Mouse (Mus musculus) left cerebral cortex, postnatal 4 days (tissue): Measurements from ENCODE around the gene 4632433K11Rik. TPM values are rescaled to one million over a fixed set of nuclear protein-coding genes. Genes with fewer than 3 reads are reported as not detected.
A peak's percentile ranks its signal among the peaks of the same experiment; 100 is the strongest.
"Not testable (repeated sequence)": the region's sequence is repeated elsewhere in the genome, so short reads cannot be mapped to it uniquely, and the experiment has no call there.

Source experiments
- DNase-seq: peaks from one replicate; pipeline ENCODE4 v3.0.0-alpha.2; 2022
- intact Hi-C: fragments of 180-260 bp; cut with DNase I; formaldehyde crosslinking; loops from one replicate; pipeline ENCODE4 v1.15.1; 2025
- total RNA-seq, 2 experiments: library from RNA; stranded (reverse); gene quantifications; 2 replicates each; pipeline ENCODE4 v1.2.3; 2021

4632433K11Rik gene
- not detected for total RNA-seq

- DNase-seq = no peak
- intact Hi-C loops = no loop called here
These were observed at the start of gene 4632433K11Rik for GRCm38 (mm10) chr7:5033818-5034217. Gene 4632433K11Rik, plus strand, starts transcription at chr7:5034118.

GRCm38 (mm10) chr7:4988250-4988649 is 45.7 kb upstream of the 4632433K11Rik start:
- DNase-seq = no peak
- intact Hi-C loops = no loop called here

- DNase-seq = peak; percentile 17
- intact Hi-C loops = no loop called here
These were observed 40.4 kb upstream of the 4632433K11Rik start for GRCm38 (mm10) chr7:4993347-4993998.

GRCm38 (mm10) chr7:4993999-4994788 is 39.7 kb upstream of the 4632433K11Rik start:
- peak; percentile 13 for DNase-seq
- intact Hi-C loops = no loop called here

GRCm38 (mm10) chr7:4995268-4996002 is 38.5 kb upstream of the 4632433K11Rik start:
- intact Hi-C loops = no loop called here
- DNase-seq = no peak

- peak; percentile 96 for DNase-seq
- intact Hi-C loops = no loop called here
These were observed 37.7 kb upstream of the 4632433K11Rik start, which contains the start of gene Zfp579 for GRCm38 (mm10) chr7:4996003-4996895. Gene Zfp579, minus strand, starts transcription at chr7:4996158.

GRCm38 (mm10) chr7:4996934-4997333 is 37.0 kb upstream of the 4632433K11Rik start:
- intact Hi-C loops = no loop called here
- no peak for DNase-seq

- intact Hi-C loops = no loop called here
- DNase-seq = no peak
These were observed 34.0 kb upstream of the 4632433K11Rik start for GRCm38 (mm10) chr7:4999876-5000275.

- intact Hi-C loops = not testable (repeated sequence)
These were observed 31.0 kb upstream of the 4632433K11Rik start for GRCm38 (mm10) chr7:5002876-5003275.

GRCm38 (mm10) chr7:5008229-5008628 is 25.7 kb upstream of the 4632433K11Rik start:
- DNase-seq = no peak
- intact Hi-C loops = no loop called here

More at GRCm38 (mm10) chr7:5002876-5003275, 31.0 kb upstream of the 4632433K11Rik start:
- not testable (repeated sequence) for DNase-seq

GRCm38 (mm10) chr7:5012681-5013513 is 21.0 kb upstream of the 4632433K11Rik start:
- intact Hi-C loops = no loop called here
- DNase-seq = no peak

GRCm38 (mm10) chr7:5014251-5015117 is 19.4 kb upstream of the 4632433K11Rik start, which contains the start of the genes Zfp524 and Fiz1:
Gene Zfp524, plus strand, starts transcription at chr7:5014415.
Gene Fiz1, minus strand, starts transcription at chr7:5014697.
- DNase-seq = peak; percentile 97
- intact Hi-C loops = loop anchor here (5.0 kb wide), 1 partner anchor 38 kb away; the partner anchor contains the start of gene Zfp580

- intact Hi-C loops = loop anchor here (5.0 kb wide), 1 partner anchor 37 kb away; the partner anchor contains the start of gene Zfp580
- DNase-seq = peak; percentile 98
These were observed 18.6 kb upstream of the 4632433K11Rik start, which contains the start of gene Gm44973 for GRCm38 (mm10) chr7:5015118-5016001. Gene Gm44973, plus strand, starts transcription at chr7:5015496.

- intact Hi-C loops = loop anchor here (5.0 kb wide), 1 partner anchor 36 kb away; the partner anchor contains the start of gene Zfp580
These were observed 17.9 kb upstream of the 4632433K11Rik start for GRCm38 (mm10) chr7:5016057-5016456.

GRCm38 (mm10) chr7:5016920-5017319 is 17.0 kb upstream of the 4632433K11Rik start:
- no peak for DNase-seq
- intact Hi-C loops = loop anchor here (5.0 kb wide), 1 partner anchor 35 kb away; the partner anchor contains the start of gene Zfp580

More at GRCm38 (mm10) chr7:5016057-5016456, 17.9 kb upstream of the 4632433K11Rik start:
- no peak for DNase-seq

- intact Hi-C loops = loop anchor here (5.0 kb wide), 1 partner anchor 35 kb away; the partner anchor contains the start of gene Zfp580
- DNase-seq = no peak
These were observed 16.6 kb upstream of the 4632433K11Rik start for GRCm38 (mm10) chr7:5017352-5017751.
